Mouse (Mus musculus) ES-E14 (cell line): ENCODE results near the gene Cmbl. TPM values are rescaled to one million over a fixed set of nuclear protein-coding genes. Genes with fewer than 3 reads are reported as not detected.

Experiments used
- DNase-seq: peaks from one replicate; pipeline ENCODE4 v3.0.0-alpha.2; 2013; ENCODE audit warnings: low read depth, low spot score
- H3K27ac ChIP-seq: 2 replicates; pipeline ENCODE4 v1.5.1; 2012; ENCODE audit warnings: low read depth, mild to moderate bottlenecking, low read length, moderate library complexity, mixed read lengths; ENCODE audit not compliant: poor library complexity, insufficient read depth, severe bottlenecking
- H3K36me3 ChIP-seq: 2 replicates; pipeline ENCODE4 v1.6.1; 2012; ENCODE audit warnings: mild to moderate bottlenecking, low read length, moderate library complexity, mixed read lengths; ENCODE audit not compliant: control insufficient read depth, poor library complexity, insufficient read depth, severe bottlenecking
- H3K4me1 ChIP-seq, 2 experiments: fragments of 150-350 bp in 1 of 2; sonication (generic) in 1 of 2; 2 replicates each; pipeline ENCODE4 v1.6.1; 2012; ENCODE audit warnings: low read length in 2 of 2, mild to moderate bottlenecking in 1 of 2, mixed read lengths in 1 of 2; ENCODE audit not compliant: control insufficient read depth in 2 of 2, insufficient read depth in 2 of 2, poor library complexity in 1 of 2
- H3K4me3 ChIP-seq, 2 experiments: fragments of 150-350 bp in 1 of 2; sonication (generic) in 1 of 2; 2 replicates each; pipeline ENCODE4 v1.5.1; 2012; ENCODE audit warnings: low read length in 2 of 2, low read depth in 1 of 2, mild to moderate bottlenecking in 1 of 2, mixed read lengths in 1 of 2; ENCODE audit not compliant: insufficient read depth in 1 of 2, poor library complexity in 1 of 2, severe bottlenecking in 1 of 2
- H3K9ac ChIP-seq: 2 replicates; pipeline ENCODE4 v1.6.1; 2012; ENCODE audit warnings: low read depth, mild to moderate bottlenecking, low read length, mixed read lengths; ENCODE audit not compliant: poor library complexity, insufficient read depth, severe bottlenecking
- H3K9me3 ChIP-seq: fragments of 150-350 bp; sonication (generic); 2 replicates; pipeline ENCODE4 v1.6.1; 2012; ENCODE audit warnings: low read depth, mild to moderate bottlenecking, low read length; ENCODE audit not compliant: control insufficient read depth, insufficient read depth
- CHD2 ChIP-seq: IDR thresholded peaks from 2 replicates; pipeline ENCODE4 v1.6.1; 2014; ENCODE audit warnings: mild to moderate bottlenecking, low read depth, low read length, inconsistent platforms
- HCFC1 ChIP-seq: IDR thresholded peaks from 2 replicates; pipeline ENCODE4 v1.6.1; 2012; ENCODE audit warnings: low read length, inconsistent platforms, borderline replicate concordance; ENCODE audit not compliant: insufficient read depth
- MAFK ChIP-seq: IDR thresholded peaks from 2 replicates; pipeline ENCODE4 v1.6.1; 2014; ENCODE audit warnings: mild to moderate bottlenecking, low read depth, low read length, inconsistent platforms; ENCODE audit not compliant: insufficient read depth
- ZC3H11A ChIP-seq: IDR thresholded peaks from 2 replicates; pipeline ENCODE4 v1.6.1; 2012; ENCODE audit warnings: low read depth, mild to moderate bottlenecking, inconsistent platforms, low read length, borderline replicate concordance
- ZNF384 ChIP-seq: IDR thresholded peaks from 2 replicates; pipeline ENCODE4 v1.6.1; 2012; ENCODE audit warnings: low read depth, low read length, inconsistent platforms
- in situ Hi-C, 2 experiments: fragments of 600-800 bp; cut with MboI; formaldehyde crosslinking; loops; one replicate each; pipeline ENCODE4 v1.15.1; 2025; ENCODE audit warnings: low sequenced_read_pairs in 2 of 2, inconsistent platforms in 1 of 2; ENCODE audit not compliant: unreplicated experiment in 2 of 2
- total RNA-seq: library from RNA; depleted of rRNA; stranded (reverse); fragments of 300-350 nt; gene quantifications from 2 replicates; pipeline ENCODE4 v1.2.3, GENCODE M21; 2012

The Cmbl gene
- total RNA-seq, 1 experiment: 0.76 TPM

DNA sequence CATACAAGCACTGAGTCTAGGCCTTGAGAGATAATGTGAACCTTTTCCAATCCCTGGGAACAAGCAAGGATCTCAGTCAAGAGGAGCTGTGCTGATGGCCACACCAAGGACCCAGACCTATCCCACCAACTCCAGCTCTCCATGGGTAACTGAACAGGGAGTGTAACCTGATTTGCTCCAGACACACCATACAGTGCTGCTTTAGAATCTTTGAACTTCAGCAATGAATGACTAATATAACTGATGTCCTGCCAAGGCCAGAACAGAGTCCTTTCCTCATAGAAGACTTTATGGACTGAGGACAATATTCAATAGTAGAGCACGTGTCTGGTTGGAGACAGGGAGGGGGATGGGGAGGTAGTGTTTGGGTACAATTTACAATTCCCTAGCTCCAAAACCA lies 20.1 kb upstream of the Cmbl start:
- Histone ChIP-seq H3K4me1 (peaks cover 6 to 21% of the 10 kb centered on the region in 2 experiments), H3K9me3 (peaks cover under 1% of the 10 kb centered on the region; the same call in 1 of the 2 replicates), H3K4me3 (no peak overlapping the region), H3K36me3 (no peaks in the 10 kb centered on the region), H3K27ac (no peak overlapping the region; the same call in 1 of the 2 replicates), H3K9ac (no peak overlapping the region)
- no peak for DNase-seq
- TF ChIP-seq CHD2: no peak
- no peak for TF ChIP-seq ZNF384
- no peak for TF ChIP-seq ZC3H11A
- no peak for TF ChIP-seq HCFC1
- TF ChIP-seq MAFK: no peak
- in situ Hi-C loops: no loop called here

DNA sequence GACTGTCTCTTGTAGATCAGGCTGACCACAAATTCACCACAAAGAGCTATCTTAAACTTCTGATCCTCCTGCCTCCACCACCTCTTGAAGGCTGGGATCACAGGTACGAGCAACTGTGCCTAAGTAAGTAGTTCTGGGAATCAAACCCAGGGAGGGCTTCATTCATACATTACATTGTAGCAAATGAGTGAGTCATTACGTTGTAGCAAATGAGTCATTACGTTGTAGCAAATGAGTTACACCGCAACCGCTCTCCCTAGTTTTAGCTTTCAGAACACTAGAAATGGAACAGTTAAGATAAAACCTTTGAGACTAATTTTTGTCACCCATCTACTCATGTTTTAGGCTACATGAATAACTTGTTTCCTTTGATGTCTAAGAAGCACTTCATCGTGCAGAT lies 18.9 kb upstream of the Cmbl start:
- in situ Hi-C loops: no loop called here
- no peak overlapping the region for H3K9ac ChIP-seq
- TF ChIP-seq CHD2 (no peak), ZC3H11A (no peak), HCFC1 (no peak), ZNF384 (no peak), MAFK (no peak)
- no peaks in the 10 kb centered on the region for H3K36me3 ChIP-seq
- DNase-seq: no peak
- peaks cover 6 to 21% of the 10 kb centered on the region in 2 experiments for H3K4me1 ChIP-seq
- no peaks in the 10 kb centered on the region for H3K9me3 ChIP-seq
- no peak overlapping the region for H3K4me3 ChIP-seq
- no peak overlapping the region for H3K27ac ChIP-seq

DNA sequence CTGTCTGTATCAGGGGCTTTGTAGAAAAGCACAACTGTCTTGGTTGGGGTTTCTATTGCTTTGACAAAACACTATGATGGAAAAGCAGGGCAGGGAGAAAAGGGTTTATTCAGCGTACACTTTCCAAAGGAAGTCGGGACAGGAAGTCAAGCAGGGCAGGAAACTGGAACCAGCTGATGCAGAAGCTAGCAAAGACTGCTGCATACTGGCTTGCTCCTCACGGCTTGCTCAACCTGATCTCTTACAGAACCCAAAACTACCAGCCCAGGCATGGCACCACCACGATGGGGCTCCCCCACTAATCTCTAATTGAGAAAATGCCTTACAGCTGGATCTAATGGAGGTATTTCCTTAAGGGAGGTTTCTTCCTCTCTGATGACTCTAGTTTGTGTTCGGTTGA lies 17.8 kb upstream of the Cmbl start:
- H3K36me3 ChIP-seq: no peaks in the 10 kb centered on the region
- no peak for DNase-seq

DNA sequence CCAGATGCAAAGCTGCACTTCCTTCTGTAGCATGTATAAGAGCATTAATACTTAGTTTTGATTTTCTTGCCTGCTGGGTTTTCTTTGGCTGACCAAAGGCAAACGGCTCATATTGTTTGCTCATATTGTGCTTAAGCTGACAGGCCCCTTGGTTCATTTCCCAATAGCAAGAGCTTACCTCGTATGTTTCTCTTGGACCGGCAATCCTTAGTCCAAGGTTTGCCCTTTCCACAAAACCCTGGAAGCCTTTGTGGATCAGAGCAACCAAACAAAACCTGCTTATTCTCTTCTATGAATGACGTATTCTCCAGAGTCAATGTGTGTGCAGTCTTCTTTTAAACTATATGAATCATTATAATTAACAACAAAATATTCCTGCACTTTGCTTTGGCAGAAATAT lies 14.8 kb upstream of the Cmbl start:
- H3K4me1 ChIP-seq: peaks cover 5 to 18% of the 10 kb centered on the region in 2 experiments
- TF ChIP-seq CHD2 (no peak), MAFK (no peak), ZC3H11A (no peak), ZNF384 (no peak), HCFC1 (no peak)
- in situ Hi-C loops: no loop called here
- no peaks in the 10 kb centered on the region for H3K9me3 ChIP-seq
- no peak overlapping the region for H3K9ac ChIP-seq
- no peaks in the 10 kb centered on the region for H3K36me3 ChIP-seq
- H3K4me3 ChIP-seq: no peak overlapping the region
- no peak overlapping the region for H3K27ac ChIP-seq
- DNase-seq: no peak

More for the DNA sequence above, 17.8 kb upstream of the Cmbl start:
- TF ChIP-seq HCFC1: no peak
- no peak for TF ChIP-seq MAFK
- in situ Hi-C loops: no loop called here
- H3K9me3 ChIP-seq: no peaks in the 10 kb centered on the region
- no peak overlapping the region; the same call in 1 of the 2 replicates for H3K27ac ChIP-seq
- no peak overlapping the region for H3K4me3 ChIP-seq
- peaks cover 6 to 18% of the 10 kb centered on the region in 2 experiments for H3K4me1 ChIP-seq
- H3K9ac ChIP-seq: no peak overlapping the region

DNA sequence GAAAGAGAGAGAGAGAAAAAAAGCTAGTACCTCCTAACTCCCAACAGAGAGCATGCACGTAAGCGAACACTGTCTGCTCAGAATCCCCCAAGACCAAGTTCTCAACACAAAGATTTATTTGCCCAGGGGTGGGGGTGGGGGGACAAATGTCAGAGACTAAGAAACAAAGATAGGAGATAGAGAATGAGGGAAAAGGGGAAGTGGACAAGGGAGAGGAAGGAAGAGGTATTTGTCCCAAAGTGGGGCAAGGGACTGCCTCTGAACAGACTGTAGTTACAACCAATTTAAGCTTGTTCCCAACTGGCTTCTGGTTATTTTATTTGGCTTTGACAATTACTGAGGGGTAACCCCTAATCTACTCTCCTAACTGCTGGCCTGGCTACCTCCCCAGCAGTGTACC lies 10.3 kb upstream of the Cmbl start:
- peaks cover 2 to 7% of the 10 kb centered on the region in 2 experiments; a peak in 3 of 4 replicates for H3K4me1 ChIP-seq
- DNase-seq: no peak
- no peaks in the 10 kb centered on the region for H3K9me3 ChIP-seq
- no peak overlapping the region for H3K4me3 ChIP-seq
- in situ Hi-C loops: no loop called here
- H3K36me3 ChIP-seq: no peaks in the 10 kb centered on the region
- H3K27ac ChIP-seq: no peak overlapping the region
- H3K9ac ChIP-seq: no peak overlapping the region
- TF ChIP-seq HCFC1 (no peak), CHD2 (no peak), ZNF384 (no peak), MAFK (no peak), ZC3H11A (no peak)
